Mouse (Mus musculus) megakaryocyte, embryonic 14.5 days (primary cell): ENCODE measurements around the gene Flt1. TPM values are rescaled to one million over a fixed set of nuclear protein-coding genes. Genes with fewer than 3 reads are reported as not detected.
"Not testable (repeated sequence)": the region's sequence is repeated elsewhere in the genome, so short reads cannot be mapped to it uniquely, and the experiment has no call there.

ENCODE experiments used
- H3K27me3 ChIP-seq: replicated peaks from 2 replicates; pipeline ENCODE3; 2012; ENCODE audit warnings: inconsistent platforms
- H3K36me3 ChIP-seq: replicated peaks from 2 replicates; pipeline ENCODE3; 2012; ENCODE audit warnings: low read length, inconsistent platforms, mixed read lengths
- H3K4me1 ChIP-seq: 2 replicates; pipeline ENCODE4 v1.6.1; 2012; ENCODE audit warnings: inconsistent platforms
- H3K4me3 ChIP-seq: replicated peaks from 2 replicates; pipeline ENCODE3; 2012; ENCODE audit warnings: moderate library complexity, mild to moderate bottlenecking, inconsistent platforms
- H3K9me3 ChIP-seq: 2 replicates; pipeline ENCODE4 v1.6.1; 2012; ENCODE audit warnings: inconsistent platforms
- FLI1 ChIP-seq: IDR thresholded peaks from 2 replicates; pipeline ENCODE4 v1.6.1; 2012; ENCODE audit warnings: low read length, inconsistent platforms, mixed read lengths
- GATA1 ChIP-seq: IDR thresholded peaks from 3 replicates; pipeline ENCODE4 v1.6.1; 2012; ENCODE audit warnings: mixed read lengths, low read length, inconsistent platforms, borderline replicate concordance
- polyA plus RNA-seq: library from polyadenylated mRNA; stranded (reverse); fragments of >175 nt; gene quantifications from 2 replicates; pipeline ENCODE4 v1.2.3, GENCODE M21; 2012; ENCODE audit warnings: low replicate concordance; ENCODE audit not compliant: insufficient read depth

The Flt1 gene
- polyA plus RNA-seq, 1 experiment, result 0.36 TPM

DNA sequence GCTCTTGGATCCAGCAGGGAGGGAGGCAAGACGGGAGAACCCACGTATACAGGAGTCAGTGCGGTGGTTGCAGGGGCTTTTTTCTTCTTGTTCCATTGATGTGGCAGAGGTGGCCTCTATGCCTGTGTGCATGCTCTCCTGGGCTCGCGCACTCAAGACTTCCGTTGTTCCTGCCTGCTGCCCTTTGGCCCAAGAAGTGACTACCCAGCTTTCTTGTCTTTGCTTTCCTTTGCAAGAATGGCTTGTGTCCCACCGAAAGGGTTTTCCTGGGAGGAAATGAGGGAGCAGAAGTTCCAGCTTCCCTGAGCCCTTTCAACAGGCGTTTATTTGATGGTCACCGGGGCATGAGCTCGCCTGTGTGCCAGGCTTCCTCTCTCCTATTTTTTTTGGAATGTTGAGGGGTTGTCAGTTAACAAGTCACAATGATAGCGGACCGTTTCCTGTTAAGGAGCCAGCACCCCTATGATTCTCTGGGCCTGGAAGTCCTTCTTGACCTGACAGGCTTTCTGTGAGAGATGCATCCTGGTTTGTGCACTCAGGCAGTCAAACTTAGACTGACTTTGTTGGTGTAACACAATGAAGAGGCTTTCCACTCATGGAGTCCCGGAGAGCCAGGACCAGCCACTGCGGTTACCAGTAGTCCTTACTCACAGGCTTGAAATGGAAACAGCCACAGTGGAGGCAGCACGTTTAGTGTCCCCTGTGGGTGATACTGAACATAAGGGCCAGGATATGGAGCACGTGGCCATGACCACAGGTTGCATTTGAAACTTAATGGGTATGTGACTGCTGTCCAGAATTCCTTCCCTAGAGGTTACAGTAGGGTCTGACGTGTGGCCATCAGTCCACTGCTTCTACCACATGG is 95.2 kb downstream of the Flt1 start:
- H3K4me1 ChIP-seq, result no peaks in the 10 kb centered on the region
- TF ChIP-seq FLI1 (no peak), GATA1 (no peak)
- peaks cover 16% of the 10 kb centered on the region for H3K9me3 ChIP-seq
- H3K36me3 ChIP-seq, result no peaks in the 10 kb centered on the region
- no peak overlapping the region for H3K4me3 ChIP-seq
- H3K27me3 ChIP-seq, result peaks cover 40% of the 10 kb centered on the region

DNA sequence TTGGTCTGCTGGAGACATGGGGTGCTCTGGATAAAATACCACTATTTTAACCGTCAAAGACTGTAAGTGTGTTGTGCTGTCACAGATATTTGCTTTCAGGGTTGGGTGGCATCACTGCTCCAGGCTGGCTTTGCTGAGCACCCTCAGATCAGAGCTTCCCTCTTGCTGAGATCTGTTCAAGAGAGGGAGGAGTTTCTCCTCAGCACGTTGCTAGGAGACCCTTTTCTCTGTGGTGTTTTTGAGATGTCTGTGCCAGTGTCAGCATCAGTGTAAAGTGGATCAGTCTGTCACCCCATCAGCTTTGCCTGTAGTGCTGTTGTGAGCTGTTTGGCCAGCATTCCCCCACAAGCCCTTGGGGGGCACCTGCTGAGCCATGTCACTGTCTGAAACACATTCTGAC is 98.9 kb downstream of the Flt1 start:
- H3K4me1 ChIP-seq, result no peaks in the 10 kb centered on the region
- peaks cover 41% of the 10 kb centered on the region for H3K9me3 ChIP-seq
- no peak for TF ChIP-seq FLI1
- TF ChIP-seq GATA1, result no peak
- no peak overlapping the region for H3K4me3 ChIP-seq
- H3K36me3 ChIP-seq, result no peaks in the 10 kb centered on the region
- H3K27me3 ChIP-seq, result peaks cover 32% of the 10 kb centered on the region

DNA sequence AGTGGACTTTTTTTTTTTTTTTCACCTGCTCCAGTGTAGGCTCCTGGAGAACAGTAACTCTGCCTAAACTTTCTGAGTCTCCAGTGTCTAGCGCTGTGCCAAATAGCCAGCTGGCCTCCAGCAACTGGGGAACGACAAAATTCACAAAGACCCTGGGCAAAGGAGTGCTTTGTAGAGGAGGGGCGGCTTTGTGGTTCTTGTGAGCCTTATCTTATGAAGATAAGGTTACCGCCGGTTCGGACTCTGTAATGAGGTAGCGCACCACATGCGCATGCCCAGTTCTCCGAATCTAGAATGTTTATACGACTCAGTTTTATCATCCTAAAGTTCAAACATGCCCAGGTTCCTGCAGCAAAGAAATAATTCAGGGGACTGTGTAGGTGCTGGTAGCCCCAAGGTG is 102.1 kb downstream of the Flt1 start:
- no peaks in the 10 kb centered on the region for H3K36me3 ChIP-seq
- H3K9me3 ChIP-seq, result peaks cover 47% of the 10 kb centered on the region
- TF ChIP-seq GATA1, result no peak
- no peak for TF ChIP-seq FLI1
- peaks cover 23% of the 10 kb centered on the region for H3K27me3 ChIP-seq
- H3K4me3 ChIP-seq, result no peak overlapping the region
- H3K4me1 ChIP-seq, result no peaks in the 10 kb centered on the region; the same call in 1 of the 2 replicates

DNA sequence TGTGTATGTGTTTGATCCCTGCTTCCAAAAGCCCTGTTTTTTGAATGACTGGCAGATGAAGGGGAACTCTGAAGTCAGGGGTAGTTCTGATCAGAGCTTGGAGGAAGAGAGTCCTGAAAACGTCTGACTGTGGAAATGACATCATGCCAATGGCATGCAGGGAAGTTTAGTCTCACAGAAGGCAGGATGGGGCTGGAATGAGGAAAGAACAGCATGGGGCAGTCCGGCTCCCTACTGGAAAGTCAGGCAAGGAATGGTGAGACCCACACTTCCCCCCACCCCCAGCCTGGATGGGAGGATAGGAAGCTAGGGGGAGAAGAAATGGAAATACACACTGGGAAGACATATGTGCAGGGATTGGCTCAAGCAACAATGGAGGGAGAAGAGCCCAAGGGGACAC is 105.6 kb downstream of the Flt1 start:
- Histone ChIP-seq H3K27me3 (peaks cover 28% of the 10 kb centered on the region), H3K4me1 (peaks cover 6% of the 10 kb centered on the region), H3K36me3 (no peaks in the 10 kb centered on the region), H3K9me3 (peaks cover 31% of the 10 kb centered on the region), H3K4me3 (no peak overlapping the region)
- TF ChIP-seq FLI1 (no peak), GATA1 (no peak)

DNA sequence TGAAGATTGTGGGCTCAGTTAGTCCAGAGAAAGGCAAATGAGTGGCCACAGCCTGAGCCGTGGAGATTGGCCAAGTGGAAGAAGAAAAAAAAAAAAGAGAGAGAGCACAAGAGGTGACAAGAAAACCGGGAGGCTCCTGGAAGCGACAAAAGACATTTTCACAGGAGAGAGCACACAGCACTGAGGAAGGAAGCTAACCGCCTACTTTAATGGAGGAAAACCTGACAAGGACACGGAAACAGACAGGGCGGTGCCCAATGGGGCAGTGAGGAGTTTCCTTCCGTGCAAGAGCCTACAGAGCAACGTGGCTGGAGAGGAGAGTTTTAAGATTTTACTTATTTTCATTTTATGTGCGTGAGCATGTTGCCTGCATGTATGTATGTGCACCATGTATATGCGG is 107.6 kb downstream of the Flt1 start:
- TF ChIP-seq GATA1 (no peak), FLI1 (no peak)
- no peak overlapping the region for H3K4me3 ChIP-seq
- no peaks in the 10 kb centered on the region for H3K36me3 ChIP-seq
- H3K4me1 ChIP-seq, result peaks cover 9% of the 10 kb centered on the region
- peaks cover 34% of the 10 kb centered on the region for H3K27me3 ChIP-seq
- peaks cover 17% of the 10 kb centered on the region for H3K9me3 ChIP-seq

DNA sequence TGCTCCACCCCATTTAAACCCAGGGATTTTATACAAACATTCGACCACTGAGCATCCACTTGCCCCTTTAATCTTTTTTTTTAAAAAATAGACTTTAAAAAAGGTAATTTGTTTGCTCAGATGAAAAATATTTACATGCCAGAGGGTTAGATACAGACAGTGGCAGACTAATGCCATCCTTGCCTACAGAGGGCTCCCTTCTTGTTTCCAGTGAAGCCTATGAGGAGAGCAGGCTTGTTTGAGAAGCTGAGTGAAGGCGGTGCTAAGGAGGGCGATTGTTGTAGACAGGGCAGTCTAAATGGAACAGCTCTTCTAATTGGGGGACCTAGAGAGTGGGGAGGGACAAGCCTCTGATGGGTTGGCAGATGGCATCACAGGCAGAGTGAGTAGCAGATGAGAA is 109.4 kb downstream of the Flt1 start:
- Histone ChIP-seq H3K9me3 (peaks cover 5% of the 10 kb centered on the region), H3K4me1 (peaks cover 9% of the 10 kb centered on the region), H3K4me3 (no peak overlapping the region), H3K27me3 (peaks cover 38% of the 10 kb centered on the region), H3K36me3 (no peaks in the 10 kb centered on the region)
- TF ChIP-seq FLI1 (no peak), GATA1 (no peak)

DNA sequence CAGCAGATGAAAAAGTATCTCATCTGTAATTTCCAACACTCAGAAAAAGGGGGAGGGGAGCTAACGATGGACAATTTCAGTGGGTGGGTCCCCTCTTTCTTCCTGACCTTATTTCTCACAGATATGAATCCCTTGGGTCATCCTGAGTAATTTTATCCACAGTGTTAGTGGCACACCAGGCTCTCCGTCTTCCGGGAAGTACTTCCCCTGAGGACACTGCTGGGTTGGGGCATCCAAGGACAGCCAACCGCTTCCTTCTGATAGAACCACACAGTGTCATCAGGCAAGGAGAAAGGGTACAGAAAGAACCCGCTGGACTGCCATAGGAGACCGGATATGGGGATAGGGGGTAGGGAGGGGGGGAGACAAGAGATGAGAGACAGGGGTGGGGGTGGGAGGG is 111.2 kb downstream of the Flt1 start:
- no peak for TF ChIP-seq GATA1
- no peak for TF ChIP-seq FLI1
- no peaks in the 10 kb centered on the region for H3K9me3 ChIP-seq
- H3K4me1 ChIP-seq, result peaks cover 9% of the 10 kb centered on the region
- no peak overlapping the region for H3K4me3 ChIP-seq
- peaks cover 29% of the 10 kb centered on the region for H3K27me3 ChIP-seq
- no peaks in the 10 kb centered on the region for H3K36me3 ChIP-seq

DNA sequence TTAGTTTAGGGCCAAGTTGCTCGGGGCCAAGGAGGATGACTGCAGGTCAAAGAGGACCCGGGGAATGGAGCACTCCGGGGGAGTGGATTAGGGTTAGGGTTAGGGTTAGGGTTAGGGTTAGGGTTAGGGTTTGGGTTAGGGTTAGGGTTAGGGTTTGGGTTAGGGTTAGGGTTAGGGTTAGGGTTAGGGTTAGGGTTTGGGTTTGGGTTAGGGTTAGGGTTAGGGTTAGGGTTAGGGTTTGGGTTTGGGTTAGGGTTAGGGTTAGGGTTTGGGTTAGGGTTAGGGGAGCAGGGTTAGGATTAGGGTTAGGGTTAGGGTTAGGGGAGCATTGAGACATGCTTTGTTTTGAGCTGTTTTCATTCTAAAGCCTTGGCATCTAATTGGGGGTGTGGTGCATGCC is 114.5 kb downstream of the Flt1 start:
- Histone ChIP-seq H3K4me1 (peaks cover 13% of the 10 kb centered on the region), H3K27me3 (peaks cover 20% of the 10 kb centered on the region)
- H3K4me3 ChIP-seq, H3K36me3 ChIP-seq, H3K9me3 ChIP-seq: not testable (repeated sequence)

DNA sequence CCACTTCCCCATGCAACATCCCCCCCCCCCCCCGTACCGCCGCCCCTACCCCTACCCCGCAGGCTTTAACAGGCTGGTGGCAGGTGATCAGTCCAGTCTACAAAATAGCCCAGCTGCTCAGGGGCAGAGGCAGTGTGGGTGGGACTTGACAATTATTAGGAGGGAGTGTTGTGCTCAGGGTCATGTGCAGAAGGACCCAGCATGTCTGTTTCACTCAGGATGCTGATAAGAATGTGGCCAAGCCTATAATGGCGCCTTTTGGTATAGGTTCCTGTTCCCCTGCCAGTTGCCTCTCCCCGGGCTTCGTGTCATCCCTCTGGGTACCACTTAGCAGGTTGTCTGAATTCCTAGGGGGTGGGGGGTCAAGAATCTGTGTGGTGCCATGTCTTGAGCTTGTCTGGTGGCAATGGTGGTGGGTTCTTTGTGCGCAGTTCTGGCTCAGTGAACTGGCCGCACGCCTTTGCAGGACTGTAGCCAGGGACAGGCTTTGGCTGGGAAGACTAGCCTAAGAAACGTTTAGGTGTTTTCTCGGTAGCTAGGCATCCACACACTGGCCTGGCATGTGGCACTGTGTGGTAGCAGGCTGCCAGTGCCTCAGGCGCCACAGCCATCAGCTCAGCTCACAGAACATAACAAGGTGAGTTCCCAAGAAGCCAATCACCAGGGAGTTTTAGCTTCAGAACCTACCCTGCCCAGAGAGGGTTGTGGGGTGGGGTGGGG is 118.4 kb downstream of the Flt1 start:
- H3K27me3 ChIP-seq, result peaks cover 32% of the 10 kb centered on the region
- no peak for TF ChIP-seq GATA1
- TF ChIP-seq FLI1, result no peak
- H3K4me1 ChIP-seq, result peaks cover 4% of the 10 kb centered on the region
- H3K36me3 ChIP-seq, result no peaks in the 10 kb centered on the region
- H3K9me3 ChIP-seq, result peaks cover 10% of the 10 kb centered on the region
- no peak overlapping the region for H3K4me3 ChIP-seq

DNA sequence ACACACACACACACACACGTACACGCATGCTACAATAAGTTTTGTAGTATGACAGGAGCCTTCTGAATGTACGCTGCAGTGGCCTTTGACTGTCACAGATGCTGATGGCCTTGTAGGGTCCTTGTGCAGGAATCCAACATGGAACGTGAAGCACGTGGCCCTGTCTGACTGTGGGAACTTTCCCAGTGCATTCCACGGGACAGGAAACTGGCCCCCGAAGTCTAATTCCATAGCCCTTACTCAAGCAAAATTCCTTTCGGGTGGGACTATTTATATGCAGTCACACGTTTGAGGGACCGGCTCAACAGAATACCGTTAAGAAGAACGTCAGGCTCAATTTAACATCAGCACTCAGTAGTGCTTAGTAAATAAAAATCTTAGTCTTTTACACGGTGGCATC is 119.1 kb downstream of the Flt1 start:
- H3K27me3 ChIP-seq, result peaks cover 35% of the 10 kb centered on the region
- H3K4me3 ChIP-seq, result no peak overlapping the region
- TF ChIP-seq GATA1 (no peak), FLI1 (no peak)
- H3K9me3 ChIP-seq, result peaks cover 10% of the 10 kb centered on the region
- H3K4me1 ChIP-seq, result peaks cover 8% of the 10 kb centered on the region
- no peaks in the 10 kb centered on the region for H3K36me3 ChIP-seq
